Mouse (Mus musculus) CH12.LX (cell line): ENCODE measurements around the gene Klk5. TPM values are rescaled to one million over a fixed set of nuclear protein-coding genes. Genes with fewer than 3 reads are reported as not detected.

Source experiments
- DNase-seq: peaks from one replicate; pipeline ENCODE4 v3.0.0-alpha.2; 2013; ENCODE audit errors: extremely low read depth
- H3K27ac ChIP-seq: 2 replicates; pipeline ENCODE4 v1.5.1; 2012; ENCODE audit warnings: low read depth, mild to moderate bottlenecking, control low read depth, moderate library complexity; ENCODE audit not compliant: insufficient read depth
- H3K27me3 ChIP-seq: replicated peaks from 2 replicates; pipeline ENCODE3; 2012; ENCODE audit warnings: inconsistent platforms
- H3K36me3 ChIP-seq, 2 experiments: replicated peaks in 1 of 2; 2 replicates each; pipeline versions ENCODE3 to v1.6.1; 2012; ENCODE audit warnings: inconsistent platforms in 1 of 2, low read length in 1 of 2, mild to moderate bottlenecking in 1 of 2, mixed read lengths in 1 of 2, moderate library complexity in 1 of 2; ENCODE audit not compliant: control insufficient read depth in 1 of 2, insufficient read depth in 1 of 2
- H3K4me1 ChIP-seq, 2 experiments: 2 replicates each; pipeline ENCODE4 v1.6.1; 2012; ENCODE audit warnings: inconsistent platforms in 1 of 2, moderate library complexity in 1 of 2; ENCODE audit not compliant: insufficient read depth in 2 of 2, control insufficient read depth in 1 of 2
- H3K4me2 ChIP-seq: 2 replicates; pipeline ENCODE4 v1.6.1; 2012; ENCODE audit warnings: low read depth, mild to moderate bottlenecking, control low read depth; ENCODE audit not compliant: poor library complexity, insufficient read depth, severe bottlenecking
- H3K4me3 ChIP-seq, 3 experiments: fragments of 150-350 bp in 1 of 3; sonication (generic) in 1 of 3; replicated peaks in 1 of 3; 2 replicates each; pipeline versions ENCODE3 to v1.5.1; 2011 to 2012; ENCODE audit warnings: low read depth in 2 of 3, low read length in 2 of 3, mild to moderate bottlenecking in 2 of 3, moderate library complexity in 2 of 3, control low read depth in 1 of 3, improper control_type of control experiment in 1 of 3, inconsistent platforms in 1 of 3, mixed read lengths in 1 of 3; ENCODE audit not compliant: poor library complexity in 1 of 3
- H3K79me2 ChIP-seq: replicated peaks from 2 replicates; pipeline ENCODE4 v1.6.1; 2012; ENCODE audit warnings: mild to moderate bottlenecking, moderate library complexity; ENCODE audit not compliant: control insufficient read depth, poor library complexity, insufficient read depth, severe bottlenecking; ENCODE audit errors: extremely low read depth
- H3K9ac ChIP-seq: 2 replicates; pipeline ENCODE4 v1.6.1; 2012; ENCODE audit warnings: low read depth, mild to moderate bottlenecking, control low read depth, moderate library complexity; ENCODE audit not compliant: insufficient read depth
- H3K9me3 ChIP-seq: replicated peaks from 2 replicates; pipeline ENCODE3; 2012; ENCODE audit warnings: low read length, inconsistent platforms, mixed read lengths
- BHLHE40 ChIP-seq: IDR thresholded peaks from 2 replicates; pipeline ENCODE4 v1.6.1; 2011; ENCODE audit warnings: mild to moderate bottlenecking, low read depth, low read length, improper control_type of control experiment
- CHD1 ChIP-seq: IDR thresholded peaks from 2 replicates; pipeline ENCODE4 v1.6.1; 2012; ENCODE audit warnings: low read depth, low read length, improper control_type of control experiment, inconsistent platforms
- CTCF ChIP-seq, 2 experiments: IDR thresholded peaks in 1 of 2; conservative IDR thresholded peaks in 1 of 2; 2 replicates each; pipeline ENCODE4 v1.5.1; 2011 to 2012; ENCODE audit warnings: low read depth in 2 of 2, low read length in 2 of 2, improper control_type of control experiment in 1 of 2, inconsistent platforms in 1 of 2, mild to moderate bottlenecking in 1 of 2, moderate library complexity in 1 of 2
- E2F4 ChIP-seq: IDR thresholded peaks from 2 replicates; pipeline ENCODE4 v1.6.1; 2011; ENCODE audit warnings: low read depth, low read length, improper control_type of control experiment; ENCODE audit not compliant: insufficient replicate concordance
- ELF1 ChIP-seq: IDR thresholded peaks from 2 replicates; pipeline ENCODE4 v1.6.1; 2014; ENCODE audit warnings: low read depth, mild to moderate bottlenecking, inconsistent platforms, low read length, improper control_type of control experiment
- ETS1 ChIP-seq: conservative IDR thresholded peaks from 2 replicates; pipeline ENCODE4 v1.6.1; 2012; ENCODE audit warnings: low read depth, mild to moderate bottlenecking, inconsistent platforms, low read length, improper control_type of control experiment, moderate library complexity
- GABPA ChIP-seq: IDR thresholded peaks from 2 replicates; pipeline ENCODE4 v1.6.1; 2012; ENCODE audit warnings: low read depth, low read length, improper control_type of control experiment, inconsistent platforms; ENCODE audit not compliant: insufficient replicate concordance
- HCFC1 ChIP-seq: IDR thresholded peaks from 2 replicates; pipeline ENCODE4 v1.6.1; 2012; ENCODE audit warnings: low read depth, mild to moderate bottlenecking, inconsistent platforms, low read length, improper control_type of control experiment
- IRF4 ChIP-seq: IDR thresholded peaks from 2 replicates; pipeline ENCODE4 v1.6.1; 2014; ENCODE audit warnings: low read depth, mild to moderate bottlenecking, inconsistent platforms, low read length, improper control_type of control experiment
- JUN ChIP-seq: IDR thresholded peaks from 2 replicates; pipeline ENCODE4 v1.6.1; 2011; ENCODE audit warnings: low read depth, mild to moderate bottlenecking, low read length, improper control_type of control experiment, moderate library complexity; ENCODE audit not compliant: insufficient read depth
- KAT2A ChIP-seq: IDR thresholded peaks from 2 replicates; pipeline ENCODE4 v1.6.1; 2012; ENCODE audit warnings: low read length, improper control_type of control experiment, inconsistent platforms; ENCODE audit not compliant: insufficient replicate concordance
- MEF2A ChIP-seq: IDR thresholded peaks from 2 replicates; pipeline ENCODE4 v1.6.1; 2014; ENCODE audit warnings: low read depth, mild to moderate bottlenecking, inconsistent platforms, low read length, improper control_type of control experiment, borderline replicate concordance
- MYC ChIP-seq: IDR thresholded peaks from 2 replicates; pipeline ENCODE4 v1.6.1; 2011; ENCODE audit warnings: low read depth, mild to moderate bottlenecking, improper control_type of control experiment, low read length
- NELFE ChIP-seq: IDR thresholded peaks from 2 replicates; pipeline ENCODE4 v1.6.1; 2011; ENCODE audit warnings: low read depth, low read length, improper control_type of control experiment
- RAD21 ChIP-seq: IDR thresholded peaks from 2 replicates; pipeline ENCODE4 v1.6.1; 2011; ENCODE audit warnings: low read depth, mild to moderate bottlenecking, low read length, improper control_type of control experiment, moderate library complexity
- SIN3A ChIP-seq: IDR thresholded peaks from 2 replicates; pipeline ENCODE4 v1.6.1; 2012; ENCODE audit warnings: low read length, improper control_type of control experiment, inconsistent platforms
- SMC3 ChIP-seq: IDR thresholded peaks from 2 replicates; pipeline ENCODE4 v1.6.1; 2011; ENCODE audit warnings: low read depth, low read length, improper control_type of control experiment
- TBP ChIP-seq: conservative IDR thresholded peaks from 2 replicates; pipeline ENCODE4 v1.6.1; 2011; ENCODE audit warnings: low read depth, low read length, improper control_type of control experiment
- TCF12 ChIP-seq: IDR thresholded peaks from 2 replicates; pipeline ENCODE4 v1.6.1; 2014; ENCODE audit warnings: low read depth, mild to moderate bottlenecking, inconsistent platforms, low read length, improper control_type of control experiment
- UBTF ChIP-seq: IDR thresholded peaks from 2 replicates; pipeline ENCODE4 v1.6.1; 2012; ENCODE audit warnings: low read depth, mild to moderate bottlenecking, inconsistent platforms, low read length, improper control_type of control experiment, moderate library complexity
- USF2 ChIP-seq: conservative IDR thresholded peaks from 2 replicates; pipeline ENCODE4 v1.6.1; 2011; ENCODE audit warnings: low read depth, low read length, improper control_type of control experiment
- ZC3H11A ChIP-seq: IDR thresholded peaks from 2 replicates; pipeline ENCODE4 v1.6.1; 2012; ENCODE audit warnings: low read depth, mild to moderate bottlenecking, inconsistent platforms, low read length, improper control_type of control experiment
- ZMIZ1 ChIP-seq: IDR thresholded peaks from 2 replicates; pipeline ENCODE4 v1.6.1; 2012; ENCODE audit warnings: low read depth, mild to moderate bottlenecking, inconsistent platforms, low read length, improper control_type of control experiment
- ZNF384 ChIP-seq: IDR thresholded peaks from 2 replicates; pipeline ENCODE4 v1.6.1; 2012; ENCODE audit warnings: low read depth, low read length, improper control_type of control experiment, inconsistent platforms
- dilution Hi-C: fragments of 300-500 bp; cut with MboI; formaldehyde crosslinking; loops from 2 replicates; pipeline ENCODE4 v1.14.3; 2020; ENCODE audit warnings: low sequenced_read_pairs; ENCODE audit not compliant: extremely low pct_unique_long_range_greater_than_20kb, extremely low pct_ligation_motif_present
- in situ Hi-C: fragments of 300-500 bp; cut with MboI; formaldehyde crosslinking; loops from 3 replicates; pipeline ENCODE4 v1.14.3; 2019; ENCODE audit warnings: low sequenced_read_pairs, low pct_ligation_motif_present, low pct_unique_long_range_greater_than_20kb, mixed read lengths
- polyA plus RNA-seq: library from polyadenylated mRNA; unstranded; fragments of >175 nt; gene quantifications from 2 replicates; pipeline ENCODE4 v1.2.1, GENCODE M21; 2012; ENCODE audit warnings: low read depth; ENCODE audit not compliant: insufficient read length
- total RNA-seq, 2 experiments: library from RNA; depleted of rRNA; stranded (reverse); fragments of 300-350 nt in 1 of 2; fragments of >200 nt in 1 of 2; gene quantifications; 2 replicates each; pipeline ENCODE4 v1.2.3; 2012 to 2014

The Klk5 gene
- total and polyA plus RNA-seq, 3 experiments: not detected

GRCm38 (mm10) chr7:43810994-43811393 lies 30.8 kb upstream of the Klk5 start, which contains the start of gene Klk7:
TSS of gene Klk7 (plus strand) at chr7:43811294.
- no peaks in the 10 kb centered on the region for H3K4me1 ChIP-seq
- DNase-seq: no peak
- H3K27me3 ChIP-seq: peaks cover 88% of the 10 kb centered on the region
- in situ Hi-C loops: no loop called here
- H3K9ac ChIP-seq: no peak within 1 kb of the TSS
- no peaks in the 10 kb centered on the region for H3K79me2 ChIP-seq
- dilution Hi-C loops: no loop called here
- H3K36me3 ChIP-seq: no peaks in the 10 kb centered on the region
- H3K27ac ChIP-seq: no peak within 1 kb of the TSS
- H3K4me3 ChIP-seq: no peak within 1 kb of the TSS
- H3K4me2 ChIP-seq: no peak within 1 kb of the TSS
- TF ChIP-seq GABPA (no peak), JUN (no peak), UBTF (no peak), SIN3A (no peak), TCF12 (no peak), KAT2A (no peak), ZC3H11A (no peak), RAD21 (no peak), ZMIZ1 (no peak), IRF4 (no peak), ZNF384 (no peak), CTCF (conservative IDR thresholded peaks at IDR 0.05 in 1 of 2, IDR thresholded peaks at IDR 0.05 in 1 of 2; ENCODE audit: low read depth in 2 of 2, low read length in 2 of 2) (no peak), ELF1 (no peak), BHLHE40 (no peak), MYC (no peak), SMC3 (no peak), ETS1 (no peak), MEF2A (no peak)
- H3K9me3 ChIP-seq: no peaks in the 10 kb centered on the region

DNA sequence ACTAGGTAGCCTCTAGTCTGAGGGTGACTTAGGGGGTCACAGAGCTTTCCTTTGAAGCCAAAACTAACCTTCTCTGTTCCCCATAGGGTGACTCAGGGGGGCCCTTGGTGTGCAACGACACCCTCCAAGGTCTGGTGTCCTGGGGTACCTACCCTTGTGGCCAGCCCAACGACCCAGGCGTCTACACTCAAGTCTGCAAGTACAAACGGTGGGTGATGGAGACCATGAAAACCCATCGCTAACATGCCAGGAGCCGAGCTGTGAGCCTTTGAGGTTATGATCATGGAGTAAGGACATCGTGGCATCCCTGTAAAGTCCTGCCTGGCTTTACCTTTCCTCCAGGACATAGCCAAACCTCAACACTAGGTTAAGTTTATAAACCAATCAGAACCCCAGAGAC lies 26.6 kb upstream of the Klk5 start:
- no peaks in the 10 kb centered on the region for H3K36me3 ChIP-seq
- H3K27ac ChIP-seq: no peak overlapping the region
- no peak overlapping the region for H3K4me2 ChIP-seq
- H3K79me2 ChIP-seq: no peaks in the 10 kb centered on the region
- no peaks in the 10 kb centered on the region for H3K4me1 ChIP-seq
- H3K27me3 ChIP-seq: peaks cover 72% of the 10 kb centered on the region
- in situ Hi-C loops: no loop called here
- H3K4me3 ChIP-seq: no peak overlapping the region
- no peak for DNase-seq
- no peaks in the 10 kb centered on the region for H3K9me3 ChIP-seq
- dilution Hi-C loops: no loop called here
- no peak overlapping the region for H3K9ac ChIP-seq
- no peak for TF ChIP-seq ETS1
- TF ChIP-seq IRF4: no peak
- TF ChIP-seq HCFC1: no peak
- no peak for TF ChIP-seq RAD21
- TF ChIP-seq CHD1: no peak
- no peak for TF ChIP-seq BHLHE40
- no peak for TF ChIP-seq SMC3
- TF ChIP-seq MYC: no peak
- TF ChIP-seq UBTF: no peak
- TF ChIP-seq E2F4: no peak
- no peak for TF ChIP-seq TBP
- TF ChIP-seq ZNF384: no peak
- no peak for TF ChIP-seq GABPA
- no peak for TF ChIP-seq NELFE
- TF ChIP-seq USF2: no peak
